Mouse (Mus musculus): Measurements from ENCODE around the gene Ak7.

Gene Ak7

DNA sequence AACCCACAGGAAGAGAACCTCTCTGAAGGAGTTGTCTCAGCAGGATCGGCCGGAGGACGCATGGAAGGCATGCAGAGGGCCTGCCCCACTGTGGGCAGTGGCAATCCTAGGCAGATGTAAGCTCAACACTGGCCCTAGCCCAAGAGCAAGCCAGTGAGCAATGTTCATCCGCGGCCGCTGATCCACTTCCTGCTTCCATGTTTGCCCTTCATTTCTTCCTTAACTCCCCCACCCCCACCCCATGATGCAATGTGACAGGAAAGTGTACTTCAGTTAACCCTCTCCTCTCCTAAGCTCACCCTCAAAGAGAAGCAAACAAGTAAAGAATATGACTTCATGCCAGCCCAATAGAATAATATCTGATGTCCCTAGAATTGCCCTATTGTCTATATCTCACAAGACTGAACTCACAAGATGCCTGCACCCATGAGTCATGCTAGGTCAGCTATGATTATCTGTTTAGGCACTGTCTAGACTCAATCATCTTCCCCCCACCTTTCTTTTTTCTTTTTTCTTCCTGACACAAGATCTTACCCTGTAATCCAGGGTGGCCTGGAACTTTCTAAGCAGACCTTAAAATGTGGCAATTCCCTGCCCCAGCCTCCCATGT lies 25.2 kb downstream of the Ak7 start:
- DNase-seq (ENCODE audit: low spot score): no peak

DNA sequence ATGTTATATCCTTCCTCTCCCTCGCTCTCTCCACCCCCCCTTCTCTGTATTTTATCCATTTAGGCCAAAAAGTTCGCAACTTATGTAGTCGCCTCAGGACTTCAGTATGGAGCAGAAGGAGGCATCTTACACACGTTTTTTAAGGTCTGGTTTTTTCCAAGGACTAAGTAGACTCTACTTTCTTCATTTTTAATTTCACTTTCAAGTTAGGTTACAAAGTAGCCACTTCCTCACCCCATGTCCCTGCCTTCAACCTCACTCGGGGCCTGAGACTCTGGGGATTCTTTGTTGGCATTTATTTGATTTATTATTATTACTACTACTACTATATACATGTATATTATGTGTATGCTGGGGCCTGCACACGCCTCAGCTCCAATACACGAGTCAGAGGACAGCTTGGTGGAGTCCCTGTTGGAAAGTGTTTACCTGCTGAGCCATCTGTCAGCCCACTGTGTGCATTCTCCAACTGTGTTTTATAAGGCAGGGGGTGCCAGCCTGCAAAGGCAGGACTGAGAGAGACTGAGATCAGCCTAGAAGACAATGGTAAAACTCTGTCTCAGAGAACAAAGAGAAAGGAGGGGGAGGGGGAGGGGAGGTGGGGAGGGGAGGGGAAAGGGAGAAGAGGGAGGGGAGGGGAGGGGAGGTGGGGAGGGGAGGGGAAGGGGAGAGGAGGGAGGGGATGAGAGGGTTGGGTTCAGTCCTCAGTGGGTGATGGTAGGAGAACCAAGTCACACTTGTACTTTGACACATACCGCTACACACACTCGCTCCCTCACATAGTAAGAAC lies 27.8 kb downstream of the Ak7 start:
- no peak for DNase-seq (ENCODE audit: low spot score)

DNA sequence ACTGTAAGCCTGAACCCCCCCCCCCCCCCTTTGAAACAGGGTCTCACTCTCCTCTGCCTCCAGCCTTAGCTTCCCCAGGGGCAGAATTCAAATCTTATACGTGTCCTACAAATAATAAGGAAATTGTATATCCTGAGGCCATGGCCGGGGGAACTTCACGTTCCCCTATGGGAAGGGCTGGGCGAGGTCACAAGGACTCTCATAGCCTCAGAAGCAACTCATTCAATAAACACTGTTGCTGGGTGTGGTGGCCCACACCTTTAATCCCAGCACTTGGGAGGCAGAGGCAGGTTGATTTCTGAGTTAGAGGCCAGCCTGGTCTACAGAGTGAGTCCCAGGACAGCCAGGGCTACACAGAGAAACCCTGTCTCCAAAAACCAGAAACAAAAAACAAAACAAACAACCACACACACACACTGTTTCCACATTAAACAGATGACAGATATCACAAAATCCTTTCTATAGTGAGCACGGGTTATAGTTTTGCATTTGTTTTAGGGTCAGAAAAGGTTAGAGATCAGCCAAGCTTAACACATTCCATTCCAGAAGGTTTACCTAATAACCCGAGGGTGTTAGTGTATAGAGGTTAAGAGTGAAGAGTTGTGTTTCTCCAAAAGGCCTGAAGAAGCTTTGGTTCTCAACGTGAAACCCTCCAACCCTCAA lies 29.6 kb downstream of the Ak7 start:
- no peak for DNase-seq (ENCODE audit: low spot score)

DNA sequence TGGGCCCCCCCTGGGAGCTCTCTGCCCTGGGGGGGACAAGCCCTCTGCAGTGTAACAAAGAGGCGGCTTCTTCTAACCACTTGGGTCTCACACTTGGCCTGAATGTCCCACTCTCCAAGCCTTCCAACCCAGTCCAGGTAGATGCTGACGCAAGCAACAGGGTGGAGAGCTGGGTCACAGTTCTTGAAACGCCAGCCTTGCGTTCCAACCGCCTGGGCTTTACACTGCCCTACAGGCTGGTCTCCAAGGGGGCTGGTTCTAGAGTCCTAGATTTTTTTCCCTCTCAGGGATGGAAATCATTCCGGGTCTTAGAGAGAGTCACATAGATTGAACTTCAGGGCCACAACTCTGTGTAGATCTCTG lies 30.1 kb downstream of the Ak7 start:
- no peak for DNase-seq (ENCODE audit: low spot score)

DNA sequence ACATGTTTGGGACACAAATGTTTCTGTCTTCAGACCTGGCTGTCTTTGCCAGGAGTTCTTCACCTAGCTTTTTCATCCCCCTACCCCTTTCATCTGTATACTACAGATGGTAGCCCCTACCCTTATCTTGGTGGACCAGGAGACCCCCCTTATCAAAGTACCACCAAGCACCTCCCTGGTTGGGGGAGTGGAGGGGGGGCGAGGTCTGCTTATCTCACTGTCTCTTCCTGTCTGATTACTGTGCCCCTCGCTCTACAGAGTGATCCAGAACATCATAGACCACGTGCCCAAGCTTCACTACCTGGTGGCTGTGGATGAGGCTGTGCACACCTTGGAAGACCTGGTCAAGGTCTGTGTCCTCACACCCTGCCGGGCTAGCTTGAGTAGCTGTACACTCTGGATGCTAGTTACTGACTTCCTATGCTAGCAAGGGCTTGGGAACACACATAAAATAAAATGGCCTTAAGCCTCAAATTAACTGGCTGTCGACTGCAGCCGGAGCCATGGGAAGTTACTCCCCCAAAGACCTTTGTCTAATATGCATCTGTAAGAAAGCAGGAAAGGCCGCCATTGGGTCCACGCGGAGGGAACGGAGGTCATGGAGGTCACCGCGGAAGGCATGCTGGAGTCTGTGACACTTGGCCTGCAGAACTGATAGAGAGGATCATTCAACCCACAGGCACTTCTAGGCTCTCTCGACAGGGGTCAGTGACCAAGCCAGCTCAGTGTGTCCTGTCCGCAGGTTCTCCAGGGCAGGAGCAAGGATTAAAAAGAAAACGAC lies 32.7 kb downstream of the Ak7 start:
- no peak for DNase-seq (ENCODE audit: low spot score)

DNA sequence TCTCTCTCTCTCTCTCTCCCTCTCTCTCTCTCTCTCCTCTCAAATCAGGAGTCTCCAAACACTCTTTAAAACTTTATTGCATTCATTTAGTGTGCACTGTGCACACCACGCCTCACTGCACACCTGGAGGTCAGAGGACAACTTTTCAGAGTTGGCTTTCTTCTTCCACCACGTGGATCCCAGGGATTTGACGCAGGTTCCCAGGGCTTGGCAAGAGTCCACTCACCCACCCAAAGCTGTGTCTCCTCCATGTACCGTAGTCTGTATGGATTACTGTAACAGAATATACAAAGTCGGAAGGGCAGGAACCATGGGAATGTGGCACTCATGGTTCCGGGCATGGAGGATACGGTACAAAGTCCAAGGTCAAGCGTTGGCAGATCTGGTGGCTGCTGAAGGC lies 33.9 kb downstream of the Ak7 start:
- no peak for DNase-seq (ENCODE audit: low spot score)

DNA sequence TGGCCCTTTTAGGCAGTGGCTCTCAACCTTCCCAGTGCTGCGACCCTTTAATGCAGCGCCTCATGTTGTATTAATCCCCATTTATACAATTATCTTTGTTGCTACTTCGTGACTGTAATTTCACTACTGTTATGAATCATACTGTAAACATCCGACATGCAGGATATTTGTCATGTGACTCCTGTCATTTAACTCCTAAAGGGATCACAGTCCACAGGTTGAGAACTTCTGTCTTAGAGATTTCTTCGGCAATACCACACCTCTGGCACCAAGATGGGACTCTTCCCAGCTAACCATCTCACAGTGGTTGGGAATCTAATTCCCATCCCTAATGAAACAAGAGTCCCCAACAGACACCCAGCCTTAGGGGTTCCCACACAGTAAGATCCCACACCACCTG lies 42.3 kb downstream of the Ak7 start:
- DNase-seq (ENCODE audit: low spot score): no peak

DNA sequence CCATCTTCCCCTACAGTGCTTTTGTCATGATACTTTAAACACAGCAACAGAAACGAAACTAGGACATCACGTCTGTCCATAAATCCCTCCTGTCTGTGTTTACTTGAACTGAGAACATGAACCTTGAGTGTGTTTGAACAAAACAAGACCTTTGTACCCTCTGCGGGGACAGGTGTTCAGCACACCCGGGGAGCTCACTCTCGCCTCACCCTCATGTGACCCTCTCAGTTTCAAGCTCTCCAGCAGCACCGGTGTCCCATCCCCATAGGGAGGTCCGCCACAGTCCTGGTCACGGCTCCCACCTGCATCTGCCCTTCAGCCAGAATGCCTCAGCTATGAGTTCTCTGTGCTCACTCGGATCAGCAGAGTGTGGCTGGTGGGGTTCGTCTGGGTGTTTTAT lies 48.0 kb downstream of the Ak7 start:
- DNase-seq (ENCODE audit: low spot score): no peak

DNA sequence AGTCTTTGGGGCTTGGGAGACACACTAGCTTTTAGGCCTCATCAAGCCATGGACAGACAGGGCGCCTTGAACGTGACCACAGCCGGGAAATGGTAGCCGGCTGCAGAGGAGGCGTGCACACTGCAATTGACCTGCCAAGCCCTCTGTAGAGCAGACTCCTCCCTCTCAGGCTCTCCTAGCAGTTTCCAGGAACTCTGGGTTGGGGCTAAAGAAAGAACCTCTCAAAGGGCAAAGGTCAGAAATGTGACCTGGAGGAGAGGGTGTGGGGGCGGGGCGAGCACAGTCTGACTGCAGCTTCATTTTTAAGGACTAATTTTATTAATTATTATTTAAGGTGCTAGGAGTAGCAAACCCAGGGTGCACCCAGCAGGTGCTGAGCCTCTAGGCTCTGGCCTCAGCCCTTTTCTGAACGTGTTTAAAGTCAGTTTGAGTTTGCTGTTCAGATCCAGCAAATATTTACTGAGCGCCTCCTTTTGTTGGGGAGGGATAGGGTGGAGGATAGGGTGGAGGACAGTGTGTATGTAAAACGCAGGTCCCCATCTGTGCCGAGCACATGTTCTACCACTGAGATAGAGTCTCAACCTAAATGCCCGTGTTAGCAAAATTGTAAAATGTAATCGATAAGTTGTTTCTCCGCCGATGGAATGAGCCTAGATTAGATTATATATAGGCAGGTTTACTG lies 52.2 kb downstream of the Ak7 start:
- DNase-seq (ENCODE audit: low spot score): no peak

DNA sequence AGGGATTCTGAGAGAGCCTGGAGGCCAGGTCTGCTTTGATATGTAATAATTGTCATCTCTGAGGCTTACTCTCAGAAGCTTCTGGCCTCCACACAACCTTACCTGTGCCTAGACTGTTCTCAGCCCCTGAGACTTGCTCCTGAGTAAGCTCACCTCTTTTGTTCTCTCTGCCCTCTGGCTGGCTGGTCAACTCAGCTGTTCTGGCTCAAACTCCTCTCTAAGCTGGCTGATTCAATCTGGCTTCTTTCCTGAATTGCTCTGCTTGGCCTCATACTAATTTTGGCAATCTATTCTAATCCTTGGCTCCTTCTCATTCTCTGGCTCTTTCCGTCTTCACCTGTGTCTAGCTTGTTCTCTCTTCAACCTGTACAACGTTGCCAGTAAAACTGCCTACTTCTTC lies 53.1 kb downstream of the Ak7 start:
- DNase-seq (ENCODE audit: low spot score): no peak

DNA sequence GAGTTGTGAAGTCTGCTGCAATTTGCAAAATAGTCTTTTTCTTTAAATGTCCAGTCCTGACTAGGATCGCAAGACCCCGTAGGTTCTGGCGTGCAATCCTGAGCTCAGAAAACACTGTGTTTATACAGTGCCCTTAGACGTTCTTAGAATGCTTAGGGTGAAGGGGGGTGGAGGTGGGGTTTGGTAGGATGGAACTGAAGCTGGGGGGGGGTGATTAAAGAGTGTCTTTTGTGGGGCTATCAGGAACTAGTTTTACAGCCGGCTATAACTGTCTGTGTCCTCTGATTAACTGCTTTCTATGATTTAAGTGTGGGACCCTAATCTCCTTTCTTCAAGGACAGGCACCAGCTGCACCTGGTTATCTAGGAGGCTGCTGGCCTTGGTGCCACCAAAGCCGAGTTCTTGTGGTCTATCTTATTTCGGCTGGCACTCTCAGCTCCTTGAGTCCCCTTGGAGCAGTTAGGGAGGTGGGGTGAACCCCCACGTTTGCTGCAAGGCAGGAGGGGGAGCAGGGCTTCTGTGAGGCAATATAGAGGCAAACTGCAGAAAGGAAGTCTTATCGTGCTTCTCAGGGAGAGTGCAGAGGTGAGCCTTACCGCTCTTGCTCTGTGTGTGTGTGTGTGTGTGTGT lies 54.2 kb downstream of the Ak7 start:
- no peak for DNase-seq (ENCODE audit: low spot score)

DNA sequence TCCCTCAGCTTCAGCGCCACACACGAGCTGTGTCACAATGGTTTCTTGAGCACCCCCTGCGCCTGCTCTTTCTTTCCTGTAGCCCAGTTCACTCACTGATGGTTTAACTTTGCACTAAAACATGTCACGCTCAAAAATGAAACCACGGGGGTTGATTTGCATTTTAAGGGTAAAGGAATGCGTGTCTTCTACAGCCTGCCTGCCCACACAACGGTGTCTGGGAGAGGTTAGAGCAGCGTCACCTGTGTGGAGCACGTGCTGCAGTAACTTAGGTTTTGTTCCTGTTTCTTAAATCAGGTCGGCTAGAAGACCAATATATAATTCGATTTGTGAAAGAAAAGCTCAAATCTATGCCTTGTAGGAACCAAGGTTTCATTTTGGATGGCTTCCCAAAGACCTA lies 55.4 kb downstream of the Ak7 start:
- no peak for DNase-seq (ENCODE audit: low spot score)

DNA sequence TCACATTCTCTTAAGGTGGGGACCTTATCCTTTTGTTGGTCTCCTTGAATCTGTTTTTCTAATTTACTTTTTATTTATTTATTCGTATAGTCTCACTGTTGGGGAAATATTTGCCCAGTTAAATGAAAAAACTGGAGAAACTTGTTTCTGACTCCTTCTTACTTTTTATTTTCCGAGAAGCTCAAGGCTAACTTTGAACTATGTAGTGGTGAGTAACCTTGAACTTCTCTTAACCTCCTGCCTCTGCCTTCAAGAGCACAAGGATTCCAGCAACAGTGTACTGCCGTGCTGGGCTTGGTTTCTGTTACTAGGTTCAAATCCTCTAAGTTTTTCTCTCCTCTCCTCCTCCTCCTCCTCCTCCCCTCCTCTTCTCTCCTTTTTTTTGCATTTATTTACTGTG lies 55.9 kb downstream of the Ak7 start:
- DNase-seq (ENCODE audit: low spot score): no peak

DNA sequence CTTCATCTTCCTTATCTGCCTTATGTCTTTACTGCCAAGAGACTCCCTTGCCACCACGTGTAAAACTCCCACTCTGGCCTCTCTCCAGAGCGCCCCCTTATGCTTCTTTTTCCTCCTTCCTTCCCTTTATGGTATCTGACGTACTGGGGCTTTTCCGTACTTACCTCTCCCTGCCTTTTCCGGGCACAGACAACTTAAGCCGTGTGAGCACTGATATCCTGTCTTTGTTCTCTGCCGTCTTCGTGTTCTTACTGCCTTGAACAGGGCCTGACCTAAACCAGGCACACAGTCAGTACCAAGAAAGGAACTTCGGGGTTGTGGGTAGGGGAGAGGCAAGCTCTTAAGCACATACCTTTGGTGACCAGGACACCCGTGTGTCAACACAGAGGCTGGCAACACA lies 63.9 kb downstream of the Ak7 start:
- no peak for DNase-seq (ENCODE audit: low spot score)

DNA sequence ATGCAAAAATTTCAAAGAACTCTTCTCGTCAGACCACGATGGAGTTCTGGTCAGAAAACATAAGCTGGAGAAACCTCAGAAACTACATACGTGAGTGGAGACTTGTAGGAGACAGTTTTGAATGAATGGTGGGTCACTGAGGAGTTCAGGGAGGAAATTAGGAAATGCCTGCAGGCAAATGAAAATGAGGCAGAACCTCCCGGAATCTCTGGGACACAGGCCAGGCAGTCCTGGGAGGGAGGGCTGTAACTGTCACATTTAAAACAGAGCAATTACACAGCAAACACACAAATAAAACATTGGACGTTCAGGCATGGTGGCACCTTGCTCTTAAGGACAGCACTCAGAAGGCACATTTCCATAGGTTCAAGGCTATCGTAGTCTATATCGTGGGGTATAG lies 69.1 kb downstream of the Ak7 start:
- no peak for DNase-seq (ENCODE audit: low spot score)

DNA sequence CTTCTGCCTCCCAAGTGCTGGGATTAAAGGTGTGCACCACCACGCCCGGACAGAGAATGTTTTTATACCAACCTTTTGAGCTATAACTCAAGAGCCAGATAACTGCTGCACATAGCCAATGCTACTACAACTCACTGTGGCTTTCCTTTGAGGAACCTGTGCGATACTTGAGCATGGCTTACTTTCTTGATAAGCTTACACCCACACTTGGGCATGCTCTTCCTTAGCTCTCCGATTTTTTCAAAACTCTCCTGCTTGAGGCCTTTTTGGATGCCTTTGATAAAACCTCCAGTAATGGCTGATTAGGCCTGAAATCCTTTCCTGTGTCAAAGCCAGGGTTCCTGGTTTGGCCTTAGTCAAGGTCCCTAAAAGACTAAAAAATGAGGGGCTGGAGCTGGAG lies 71.9 kb downstream of the Ak7 start:
- DNase-seq (ENCODE audit: low spot score): no peak

DNA sequence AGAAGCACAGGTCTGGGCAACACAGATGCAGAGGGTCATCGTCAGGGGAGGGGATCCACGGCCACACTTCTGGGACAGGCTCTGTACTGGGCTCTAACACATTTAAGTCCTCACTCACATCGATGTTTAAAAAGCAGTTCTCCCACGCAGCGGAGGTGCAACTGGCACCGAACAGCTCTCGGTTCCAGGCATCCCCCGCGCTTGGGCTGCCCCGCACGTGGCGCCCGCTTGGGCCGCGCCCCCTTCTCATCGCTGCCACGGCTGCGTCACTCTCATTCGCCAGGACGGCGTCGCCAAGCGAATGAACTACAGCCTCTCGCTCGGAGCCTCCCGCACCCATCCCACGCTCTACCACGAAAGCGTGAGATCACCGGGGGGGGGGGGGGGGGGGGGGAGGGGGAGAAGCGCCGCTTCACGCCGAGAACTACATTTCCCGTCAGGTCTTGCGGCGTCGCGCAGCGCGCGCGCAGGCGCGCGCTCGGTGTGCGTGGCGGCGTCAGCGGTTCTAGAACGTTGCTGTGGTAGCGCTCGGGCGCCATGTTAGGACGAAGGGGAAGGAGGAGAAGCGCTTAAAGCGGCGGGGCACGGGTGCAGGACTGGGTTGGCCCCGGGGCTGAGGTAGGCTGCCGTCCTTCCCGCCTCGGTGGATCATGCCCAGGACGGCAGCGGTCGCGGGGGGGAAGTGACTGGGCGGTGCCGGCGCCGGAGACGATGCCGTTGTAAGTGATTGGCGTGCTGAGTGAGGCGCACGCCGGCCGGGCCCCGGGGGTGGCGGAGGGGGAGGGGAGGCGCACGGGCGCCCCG lies 78.6 kb downstream of the Ak7 start, which contains the start of gene Papola:
Gene Papola (plus strand): TSS at position 499 of the 804 bp plus-strand sequence.
- peak; percentile 78 for DNase-seq (ENCODE audit: low spot score)

DNA sequence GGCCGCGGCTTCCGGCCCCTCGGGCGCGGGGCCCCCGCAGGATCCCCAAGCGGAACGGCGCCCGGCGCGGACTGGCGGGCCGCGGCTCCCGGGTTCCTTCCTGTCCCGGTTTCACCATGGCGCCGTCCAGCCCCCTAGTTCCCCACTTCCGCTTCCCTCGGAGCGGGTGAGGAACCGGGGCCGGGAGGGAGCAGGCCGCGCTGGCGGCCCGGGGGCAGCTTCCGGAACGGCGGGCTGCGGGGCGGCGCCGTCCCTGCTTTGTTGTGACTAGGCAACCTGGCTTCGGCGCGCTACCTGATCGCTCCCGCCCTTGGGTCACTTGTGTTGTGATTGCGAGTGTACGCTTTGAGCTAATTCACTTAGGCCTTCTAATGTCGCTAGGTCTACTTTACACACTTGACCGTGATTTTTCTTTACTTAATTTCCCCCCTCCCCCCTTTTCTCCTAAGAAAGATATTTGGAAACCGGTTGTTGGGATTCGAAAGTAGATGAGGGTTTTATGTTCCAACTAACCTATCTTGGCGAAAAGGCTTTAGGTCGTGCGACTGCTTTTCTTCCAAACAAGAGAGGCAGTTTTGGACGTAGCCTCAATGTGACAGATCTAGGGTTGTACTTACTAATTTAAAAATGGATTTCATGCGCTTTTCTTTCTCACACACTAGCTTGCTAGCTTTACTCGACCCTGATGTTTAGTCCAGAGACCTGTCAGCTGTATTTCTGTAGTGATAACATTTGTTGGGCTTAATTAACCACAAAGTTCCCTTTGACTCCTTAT lies 79.4 kb downstream of the Ak7 start:
- peak; percentile 63 for DNase-seq (ENCODE audit: low spot score)

DNA sequence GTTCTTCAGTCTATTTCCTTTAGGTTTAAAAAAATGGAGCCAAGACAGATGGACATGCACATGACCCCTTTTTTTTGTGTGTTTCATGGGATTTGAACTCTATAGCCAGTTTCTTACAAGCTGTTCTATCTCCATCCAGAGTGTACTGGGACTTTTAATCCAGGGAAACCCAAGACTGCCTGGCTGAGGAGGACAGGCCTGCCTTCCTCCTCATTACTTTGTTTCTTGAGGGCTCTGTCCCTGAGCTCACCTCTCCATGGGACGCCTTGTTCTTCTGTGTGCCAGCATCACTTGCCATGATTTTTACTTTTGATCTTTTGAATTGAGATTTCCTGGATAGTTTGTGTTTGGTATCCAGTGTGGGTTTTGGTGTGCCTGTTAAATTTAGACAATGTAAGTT lies 80.3 kb downstream of the Ak7 start:
- no peak for DNase-seq (ENCODE audit: low spot score)

DNA sequence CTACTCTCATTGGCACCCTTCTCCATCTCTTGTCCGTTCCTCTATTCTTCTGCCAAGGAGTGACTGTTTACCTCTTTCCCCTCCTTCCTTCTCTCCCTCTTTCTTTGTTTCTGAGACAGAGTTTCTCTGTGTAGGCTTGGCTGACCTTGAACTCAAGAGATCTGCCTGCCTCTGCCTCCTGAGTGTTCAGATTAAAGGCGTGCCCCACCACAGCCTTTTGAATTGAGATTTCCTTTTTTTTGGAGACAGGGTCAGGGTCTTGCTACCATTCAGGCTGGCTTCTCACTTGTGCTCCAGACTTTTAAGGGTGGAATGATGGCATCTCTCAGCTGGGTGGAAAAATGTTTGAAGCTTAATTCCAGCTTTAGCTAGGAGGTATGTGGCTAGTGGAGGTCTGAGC lies 81.8 kb downstream of the Ak7 start:
- no peak for DNase-seq (ENCODE audit: low spot score)
